Mouse (Mus musculus): ENCODE measurements around the gene Zmynd15. TPM values are rescaled to one million over a fixed set of nuclear protein-coding genes. Genes with fewer than 3 reads are reported as not detected.
"Not testable (repeated sequence)": the region's sequence is repeated elsewhere in the genome, so short reads cannot be mapped to it uniquely, and the experiment has no call there.

Gene Zmynd15
- total RNA-seq (2021), result under 1 TPM; 0.38 to 0.97 TPM
- long read RNA-seq, experiment 1, result 0 reads
- long read RNA-seq, experiment 2, result 0 reads

GRCm38 (mm10) chr11:70458688-70459600 lies at the start of gene Zmynd15:
TSS of gene Zmynd15 (plus strand) at chr11:70459433.
- no peak for DNase-seq

GRCm38 (mm10) chr11:70409594-70410296 lies 49.5 kb upstream of the Zmynd15 start, which contains the start of gene Pelp1:
TSS of gene Pelp1 (minus strand) at chr11:70410031.
- DNase-seq, result peak; percentile 81

GRCm38 (mm10) chr11:70410297-70410643 lies 49.0 kb upstream of the Zmynd15 start:
- no peak for DNase-seq

- no peak for DNase-seq
These were observed 46.6 kb upstream of the Zmynd15 start for GRCm38 (mm10) chr11:70412591-70412990.

- peak; percentile 33 for DNase-seq
These were observed 45.3 kb upstream of the Zmynd15 start for GRCm38 (mm10) chr11:70413961-70414360.

- no peak for DNase-seq
These were observed 41.0 kb upstream of the Zmynd15 start for GRCm38 (mm10) chr11:70418199-70418598.

- no peak for DNase-seq
These were observed 39.7 kb upstream of the Zmynd15 start for GRCm38 (mm10) chr11:70419486-70419885.

- not testable (repeated sequence) for DNase-seq
These were observed 32.6 kb upstream of the Zmynd15 start for GRCm38 (mm10) chr11:70426598-70426997.

- DNase-seq, result no peak
These were observed 27.7 kb upstream of the Zmynd15 start for GRCm38 (mm10) chr11:70431574-70431973.

GRCm38 (mm10) chr11:70432048-70432894 lies 27.0 kb upstream of the Zmynd15 start, which contains the start of gene Arrb2:
TSS of gene Arrb2 (plus strand) at chr11:70432635.
- DNase-seq, result peak; percentile 98

- no peak for DNase-seq
These were observed 26.2 kb upstream of the Zmynd15 start for GRCm38 (mm10) chr11:70432895-70433568.

GRCm38 (mm10) chr11:70433569-70433943 lies 25.7 kb upstream of the Zmynd15 start:
- no peak for DNase-seq

- DNase-seq, result no peak
These were observed 25.3 kb upstream of the Zmynd15 start for GRCm38 (mm10) chr11:70433951-70434350.

- no peak for DNase-seq
These were observed 23.8 kb upstream of the Zmynd15 start for GRCm38 (mm10) chr11:70435476-70435875.

GRCm38 (mm10) chr11:70437426-70437825 lies 21.8 kb upstream of the Zmynd15 start:
- no peak for DNase-seq

- no peak for DNase-seq
These were observed 20.4 kb upstream of the Zmynd15 start for GRCm38 (mm10) chr11:70438728-70439374.

- no peak for DNase-seq
These were observed 18.6 kb upstream of the Zmynd15 start for GRCm38 (mm10) chr11:70440637-70441036.

GRCm38 (mm10) chr11:70441882-70442281 lies 17.4 kb upstream of the Zmynd15 start:
- DNase-seq, result no peak

- no peak for DNase-seq
These were observed 15.3 kb upstream of the Zmynd15 start for GRCm38 (mm10) chr11:70443964-70444363.

- no peak for DNase-seq
These were observed 14.6 kb upstream of the Zmynd15 start for GRCm38 (mm10) chr11:70444667-70445066.

- no peak for DNase-seq
These were observed 12.5 kb upstream of the Zmynd15 start for GRCm38 (mm10) chr11:70446756-70447155.

All from gastrocnemius, postnatal 25 days (tissue).